ENCODE assay signal across 10 mouse cellular contexts in the genomic region with DNA sequence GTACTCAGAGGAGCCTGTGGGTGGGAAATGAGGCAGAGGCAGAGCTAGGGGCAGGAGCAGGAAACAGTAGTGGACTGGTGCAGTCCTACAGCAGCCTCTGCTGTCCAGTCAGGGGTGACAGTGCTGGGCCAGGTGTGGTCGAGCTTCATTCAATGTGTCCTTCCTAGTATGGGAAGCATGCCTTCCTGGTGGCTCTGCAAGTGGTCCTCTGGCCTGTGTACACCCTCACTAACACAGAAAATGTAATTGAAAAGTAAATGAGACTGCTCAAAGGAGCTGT. TPM values are rescaled to one million over a fixed set of nuclear protein-coding genes. Genes with fewer than 3 reads are reported as not detected.
DNase-seq lines count a peak whose midpoint lies in the region; ATAC-seq and TF ChIP-seq lines count a peak whose summit lies in the region.
"Had no signal": no experiment of that assay in that cellular context is flagged by ENCODE, and none has a peak within 500 bp of the region (broad histone marks: within the 10 kb centered on the region; RNA-seq: fewer than 3 reads in every experiment).

No protein-coding gene starts in this region.

- no peak for TF ChIP-seq CTCF in hindbrain, postnatal 0 days (IDR thresholded peaks at IDR 0.05; ENCODE audit: low read depth)

- no peak overlapping the region for H3K4me2 ChIP-seq in heart, embryonic 15.5 days
- 0 out of 2 replicates have a peak overlapping the region, but pooled peaks have one; percentile 92 for H3K4me2 ChIP-seq in midbrain, embryonic 12.5 days (replicated peaks)
- no peak overlapping the region for H3K4me2 ChIP-seq in midbrain, embryonic 16.5 days (ENCODE audit: low read length)
- no peak overlapping the region for H3K4me2 ChIP-seq in hindbrain, postnatal 0 days (ENCODE audit: low read depth, low read length)

- peaks cover 51% of the 10 kb centered on the region for H3K79me2 ChIP-seq in macrophage (ENCODE audit: inconsistent target)

- 0 out of 2 replicates have a peak overlapping the region, but pooled peaks have one; percentile 18 for H3K9ac ChIP-seq in heart, embryonic 15.5 days
- 0 out of 2 replicates have a peak overlapping the region, but pooled peaks have one; percentile 15 for H3K9ac ChIP-seq in midbrain, embryonic 12.5 days (replicated peaks)
- no peak overlapping the region for H3K9ac ChIP-seq in midbrain, embryonic 16.5 days (ENCODE audit: low read depth, low read length)
- H3K9ac ChIP-seq in hindbrain, postnatal 0 days (replicated peaks; ENCODE audit: low read length): no peak overlapping the region; the same call in 1 of the 2 replicates

- no peak for ATAC-seq in heart, embryonic 15.5 days (replicated peaks; ENCODE audit: insufficient number of reproducible peaks, insufficient read depth, low FRiP score, low read depth)
- ATAC-seq in midbrain, embryonic 12.5 days (ENCODE audit: low FRiP score, low read depth): no peak
- ATAC-seq in midbrain, embryonic 16.5 days: no peak
- ATAC-seq in hindbrain, postnatal 0 days: no peak

- H3K9me3 ChIP-seq in heart, embryonic 15.5 days (replicated peaks): no peaks in the 10 kb centered on the region
- H3K9me3 ChIP-seq in midbrain, embryonic 12.5 days: no peaks in the 10 kb centered on the region
- H3K9me3 ChIP-seq in midbrain, embryonic 16.5 days (replicated peaks; ENCODE audit: control insufficient read depth, low read length, poor library complexity, severe bottlenecking): no peaks in the 10 kb centered on the region
- no peaks in the 10 kb centered on the region for H3K9me3 ChIP-seq in hindbrain, postnatal 0 days (ENCODE audit: low read length)
- H3K9me3 ChIP-seq: G1E had no signal

- DNase-seq in heart, postnatal 4 days: no peak
- no peak for DNase-seq in hindbrain, postnatal 0 days (ENCODE audit: low spot score)
- DNase-seq in spleen, adult 18-20 months: no peak
- DNase-seq in gastrocnemius, postnatal 10 days: no peak
- DNase-seq: gastrocnemius, postnatal 14 days had no signal

- peaks cover 61% of the 10 kb centered on the region for H3K4me1 ChIP-seq in heart, embryonic 15.5 days (replicated peaks)
- peaks cover 39% of the 10 kb centered on the region for H3K4me1 ChIP-seq in midbrain, embryonic 12.5 days
- H3K4me1 ChIP-seq in midbrain, embryonic 16.5 days (ENCODE audit: control insufficient read depth, insufficient read depth, low read length): peaks cover 37% of the 10 kb centered on the region
- peaks cover 20% of the 10 kb centered on the region for H3K4me1 ChIP-seq in hindbrain, postnatal 0 days (ENCODE audit: insufficient read depth, low read length)

- no peaks in the 10 kb centered on the region for H3K27me3 ChIP-seq in heart, embryonic 15.5 days
- H3K27me3 ChIP-seq in midbrain, embryonic 12.5 days: peaks cover 4% of the 10 kb centered on the region; the same call in 1 of the 2 replicates
- no peaks in the 10 kb centered on the region for H3K27me3 ChIP-seq in midbrain, embryonic 16.5 days (ENCODE audit: control insufficient read depth, insufficient read depth, low read depth, low read length)
- no peaks in the 10 kb centered on the region for H3K27me3 ChIP-seq in hindbrain, postnatal 0 days (ENCODE audit: insufficient read depth, low read length)

- peak overlapping the region; percentile 97 for H3K27ac ChIP-seq in heart, embryonic 15.5 days
- H3K27ac ChIP-seq in midbrain, embryonic 12.5 days (replicated peaks): no peak overlapping the region
- H3K27ac ChIP-seq in midbrain, embryonic 16.5 days (ENCODE audit: low read length): no peak overlapping the region
- H3K27ac ChIP-seq in hindbrain, postnatal 0 days: 0 out of 2 replicates have a peak overlapping the region, but pooled peaks have one; percentile 4
- H3K27ac ChIP-seq in macrophage: peak overlapping the region; percentile 97

- no peaks in the 10 kb centered on the region for H3K36me3 ChIP-seq in heart, embryonic 15.5 days
- H3K36me3 ChIP-seq in midbrain, embryonic 12.5 days: peaks cover 3% of the 10 kb centered on the region; the same call in 1 of the 2 replicates
- H3K36me3 ChIP-seq in midbrain, embryonic 16.5 days (ENCODE audit: control insufficient read depth, insufficient read depth, low read length): no peaks in the 10 kb centered on the region
- H3K36me3 ChIP-seq in hindbrain, postnatal 0 days (ENCODE audit: insufficient read depth, low read length): no peaks in the 10 kb centered on the region
- no peaks in the 10 kb centered on the region for H3K36me3 ChIP-seq in macrophage (ENCODE audit: inconsistent target)

- no peak overlapping the region for H3K4me3 ChIP-seq in heart, embryonic 15.5 days
- no peak overlapping the region for H3K4me3 ChIP-seq in midbrain, embryonic 12.5 days
- no peak overlapping the region for H3K4me3 ChIP-seq in midbrain, embryonic 16.5 days (ENCODE audit: low read depth, low read length)
- H3K4me3 ChIP-seq in hindbrain, postnatal 0 days (ENCODE audit: low read length): no peak overlapping the region
- no peak overlapping the region for H3K4me3 ChIP-seq in macrophage (ENCODE audit: inconsistent target)

- 46% methylated on average over 1 of the region's 1 CpGs for WGBS in heart, embryonic 15.5 days
- 67% methylated on average over 1 of the region's 1 CpGs for WGBS in midbrain, embryonic 12.5 days
- 63% methylated on average over 1 of the region's 1 CpGs for WGBS in midbrain, embryonic 16.5 days
- WGBS in hindbrain, postnatal 0 days: 57% methylated on average over 1 of the region's 1 CpGs
- WGBS in macrophage (ENCODE audit: missing documents): 62% methylated on average over 1 of the region's 1 CpGs

RNA-seq across cellular contexts. Expression of a gene that starts 3.6 kb away (rescaled TPM):
- 3.0 and 3.7 TPM in 2 replicates for polyA plus RNA-seq in heart, embryonic 15.5 days (2015; fragmentation: Nextera tagmentation; extraction: Ambion mirVana)
- total RNA-seq in heart, postnatal 4 days (2021): 10 to 100 TPM; 14.8 to 15.7 TPM
- 8.7 TPM in 2 replicates for polyA plus RNA-seq in midbrain, embryonic 12.5 days (2016; fragmentation: Nextera tagmentation; extraction: Ambion mirVana)
- polyA plus RNA-seq in midbrain, embryonic 16.5 days (2015; fragmentation: Nextera tagmentation; extraction: Ambion mirVana): 7.6 and 8.6 TPM in 2 replicates
- total RNA-seq in hindbrain, postnatal 0 days (2014; rRNA removed): 18.5 and 22.8 TPM in 2 replicates
- polyA plus RNA-seq in hindbrain, postnatal 0 days (2015; fragmentation: Nextera tagmentation; extraction: Ambion mirVana): 7.0 and 8.4 TPM in 2 replicates
- total RNA-seq in macrophage (2018; cell fraction: chromatin; rRNA removed): 10 to 100 TPM in 21 of 26 experiments, 1 to 10 TPM in 5; 3.0 to 55.2 (median 34.8) TPM
- total RNA-seq in macrophage (2018; cell fraction: cytosol; rRNA removed): 10 to 100 TPM in 25 of 26 experiments, 1 to 10 TPM in 1; 6.5 to 66.5 (median 35.6) TPM
- 10 to 100 TPM in 24 of 26 experiments, 1 to 10 TPM in 2; 4.1 to 71.3 (median 38.9) TPM for total RNA-seq in macrophage (2018; cell fraction: nucleus; rRNA removed)
- 21.8 to 49.6 TPM (median 29.0 TPM) in 3 replicates for polyA plus RNA-seq in macrophage (2018)
- total RNA-seq in gastrocnemius, postnatal 10 days (2021): 1 to 10 TPM; 7.6 to 9.8 TPM

Comparison
In these comparisons a context has a peak if more than half of its experiments do, and no peak if none do; other contexts are left out.
1. H3K9ac ChIP-seq: peak in heart, embryonic 15.5 days (single experiment) and midbrain, embryonic 12.5 days (single experiment); none in midbrain, embryonic 16.5 days (single experiment) and hindbrain, postnatal 0 days (single experiment).
2. H3K27ac ChIP-seq: peak in heart, embryonic 15.5 days (single experiment), hindbrain, postnatal 0 days (single experiment) and macrophage (single experiment); none in midbrain, embryonic 12.5 days (single experiment) and midbrain, embryonic 16.5 days (single experiment).